Mouse (Mus musculus) urinary bladder, postnatal 14 days (tissue): ENCODE results near the gene Fut2.

Experiments used
- DNase-seq: peaks from one replicate; pipeline ENCODE4 v3.0.0; 2021; ENCODE audit warnings: low spot score

The Fut2 gene

GRCm38 (mm10) chr7:45638623-45639401 lies 27.4 kb downstream of the Fut2 start:
- peak; percentile 93 for DNase-seq

DNA sequence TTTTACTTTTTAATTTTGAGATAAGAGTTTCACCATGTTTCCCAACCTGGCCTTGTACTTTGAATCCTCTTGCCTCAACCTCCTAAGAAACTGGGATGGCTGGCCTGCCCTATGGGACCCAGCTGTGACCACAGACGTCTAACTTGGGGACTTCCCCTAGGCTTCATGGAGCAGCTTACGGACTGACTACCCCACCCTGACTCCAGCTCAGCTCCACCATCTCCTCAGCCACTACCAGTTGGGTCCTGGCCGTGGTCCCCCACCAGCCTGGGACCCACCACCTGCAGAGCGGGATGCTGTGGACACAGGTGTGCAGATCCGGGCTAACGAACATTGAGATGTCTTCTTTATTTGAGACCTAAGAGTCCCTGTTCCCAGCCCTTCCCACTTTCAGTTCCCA lies 28.5 kb downstream of the Fut2 start:
- no peak for DNase-seq

DNA sequence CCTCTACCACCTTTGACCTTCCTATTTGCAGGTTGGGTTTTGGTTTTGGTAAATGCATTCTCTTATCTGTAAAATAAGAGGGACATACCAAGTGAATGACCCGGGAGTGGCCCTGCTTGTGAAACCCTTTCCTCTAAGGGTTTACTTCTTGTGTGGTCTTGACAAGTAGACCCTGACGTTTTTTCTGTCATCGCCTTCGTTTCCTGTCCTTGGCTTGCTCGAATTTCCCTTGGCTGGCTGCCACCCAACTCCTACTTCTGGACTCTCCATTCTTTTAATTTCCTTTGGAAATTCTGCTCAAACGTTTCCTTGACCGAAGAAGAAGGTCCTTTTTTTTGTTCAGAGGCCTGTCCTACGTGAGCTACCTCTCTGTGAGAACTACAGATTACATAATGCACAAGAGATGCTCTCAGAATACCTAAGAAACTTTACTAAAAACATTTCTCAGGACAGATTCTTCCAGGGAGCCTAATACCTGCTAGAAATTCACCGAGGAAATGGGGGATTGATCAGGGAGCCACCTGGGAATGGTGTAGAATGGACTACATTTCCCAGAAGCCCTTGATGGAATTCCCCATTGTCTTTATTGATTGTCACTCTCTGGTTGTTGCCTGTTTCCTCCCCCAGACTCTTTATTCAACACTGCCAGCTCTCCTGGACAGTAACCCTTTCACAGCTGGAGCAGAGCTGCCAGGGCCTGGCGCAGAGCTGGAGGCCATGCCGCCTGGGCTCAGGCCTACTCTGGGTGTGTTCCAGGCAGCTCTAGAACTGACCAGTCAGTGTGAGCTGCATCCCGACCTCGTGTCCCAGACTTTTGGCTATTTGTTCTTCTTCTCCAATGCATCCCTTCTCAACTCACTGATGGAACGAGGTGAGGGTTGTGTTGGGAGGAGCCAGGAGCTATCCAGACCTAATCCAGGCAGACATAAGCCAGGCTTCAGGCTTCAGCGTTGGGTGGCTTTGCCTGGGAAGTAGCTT lies 30.2 kb downstream of the Fut2 start:
- no peak for DNase-seq

GRCm38 (mm10) chr7:45634946-45635681 lies 31.1 kb downstream of the Fut2 start:
- DNase-seq = no peak

DNA sequence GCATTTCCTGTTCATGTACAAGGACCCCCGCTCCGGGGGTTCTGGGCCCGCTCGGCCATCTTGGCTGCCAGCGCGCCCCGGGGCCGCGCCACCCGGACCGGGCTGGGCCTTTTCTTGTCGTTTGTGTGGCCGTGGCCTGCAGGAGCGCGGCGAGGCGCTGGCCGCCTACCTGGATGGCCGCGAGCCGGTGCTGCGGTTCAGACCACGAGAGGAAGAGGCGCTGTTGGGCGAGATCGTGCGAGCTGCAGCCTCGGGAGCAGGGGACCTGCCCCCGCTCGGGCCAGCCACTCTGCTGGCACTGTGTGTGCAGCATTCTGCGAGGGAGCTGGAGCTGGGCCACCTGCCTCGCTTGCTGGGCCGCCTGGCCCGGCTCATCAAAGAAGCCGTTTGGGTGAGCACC lies 33.7 kb downstream of the Fut2 start:
- DNase-seq = no peak

GRCm38 (mm10) chr7:45630064-45630907 lies 35.9 kb downstream of the Fut2 start:
- no peak for DNase-seq

DNA sequence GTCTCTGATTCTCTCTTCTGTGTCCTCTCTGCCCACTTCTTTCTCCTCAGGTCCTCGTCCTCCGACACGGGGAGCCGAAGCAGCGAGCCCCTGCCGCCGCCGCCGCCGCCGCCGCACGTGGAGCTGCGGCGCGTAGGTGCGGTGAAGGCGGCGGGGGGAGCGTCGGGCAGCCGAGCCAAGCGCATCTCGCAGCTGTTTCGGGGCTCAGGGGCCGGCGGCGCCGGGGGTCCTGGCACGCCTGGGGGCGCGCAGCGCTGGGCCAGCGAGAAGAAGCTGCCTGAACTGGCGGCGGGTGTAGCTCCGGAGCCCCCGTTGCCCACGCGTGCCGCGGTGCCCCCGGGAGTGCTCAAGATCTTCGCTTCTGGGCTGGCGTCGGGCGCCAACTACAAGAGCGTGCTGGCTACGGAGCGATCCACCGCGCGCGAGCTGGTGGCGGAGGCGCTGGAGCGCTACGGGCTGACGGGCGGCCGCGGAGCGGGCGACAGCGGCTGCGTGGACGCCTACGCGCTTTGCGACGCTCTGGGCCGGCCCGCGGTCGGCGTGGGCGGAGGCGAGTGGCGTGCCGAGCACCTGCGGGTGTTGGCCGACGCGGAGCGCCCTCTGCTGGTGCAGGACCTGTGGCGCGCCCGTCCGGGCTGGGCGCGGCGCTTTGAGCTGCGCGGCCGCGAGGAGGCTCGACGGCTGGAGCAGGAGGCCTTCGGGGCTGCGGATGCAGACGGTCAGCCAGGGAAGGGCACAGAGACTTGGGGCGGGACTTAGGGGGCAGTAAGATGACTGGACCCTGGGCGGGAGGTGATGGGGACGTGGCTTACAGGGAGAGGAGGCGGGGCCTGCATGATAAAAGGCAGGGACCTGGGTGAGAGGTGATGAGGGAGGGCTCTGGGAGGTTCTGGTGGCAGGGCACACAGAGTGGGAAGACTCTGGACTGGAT lies 37.6 kb downstream of the Fut2 start:
- DNase-seq = peak; percentile 94

- DNase-seq = no peak
These were observed 38.9 kb downstream of the Fut2 start, which contains the start of gene Rasip1 for GRCm38 (mm10) chr7:45627261-45627660. Gene Rasip1 (plus strand): TSS chr7:45627488.

DNA sequence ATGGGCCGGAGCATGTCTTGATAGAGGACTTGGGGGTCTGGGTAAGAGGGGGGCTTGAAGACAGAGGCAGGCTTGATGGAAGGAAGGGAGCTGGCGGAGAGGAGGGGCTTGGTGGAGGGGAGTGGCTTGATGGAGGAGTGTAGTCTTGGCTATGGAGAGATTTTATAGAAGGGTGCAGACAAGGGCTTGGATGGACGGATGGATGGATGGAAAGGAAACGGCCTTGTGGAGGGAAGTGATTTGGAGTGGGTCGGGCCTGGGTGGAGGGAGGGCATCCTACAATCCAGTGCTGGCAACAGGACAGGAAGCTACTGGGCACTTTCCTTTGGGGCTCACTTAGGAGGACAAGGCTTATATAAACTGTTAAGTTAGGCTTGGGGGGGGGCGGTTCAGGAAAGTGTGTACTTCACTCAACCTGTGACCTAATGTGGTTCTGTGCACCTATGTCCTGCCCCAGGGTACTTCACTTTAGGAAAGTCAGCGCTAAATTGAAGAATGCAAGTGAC lies 39.6 kb downstream of the Fut2 start:
- DNase-seq = no peak

DNA sequence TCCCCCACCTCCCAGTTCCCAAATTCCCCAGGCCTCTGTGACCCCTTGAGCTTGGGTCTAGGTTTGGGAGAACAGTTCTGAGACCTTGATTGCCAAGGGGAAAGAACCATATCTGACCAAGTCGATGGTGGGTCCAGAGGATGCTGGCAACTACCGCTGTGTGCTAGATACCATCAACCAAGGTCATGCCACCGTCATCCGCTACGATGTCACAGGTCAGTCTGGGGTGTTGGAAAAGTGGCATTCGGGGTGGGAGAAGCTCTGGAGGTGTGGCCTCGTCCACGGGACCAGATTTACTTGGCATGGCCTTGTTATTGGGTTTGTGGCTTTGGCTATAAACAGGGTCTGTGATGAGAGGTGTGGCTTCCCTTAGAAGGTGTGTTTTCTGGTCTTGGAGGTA lies 40.7 kb downstream of the Fut2 start:
- no peak for DNase-seq

- DNase-seq = no peak
These were observed 41.5 kb downstream of the Fut2 start for GRCm38 (mm10) chr7:45624718-45625117.

DNA sequence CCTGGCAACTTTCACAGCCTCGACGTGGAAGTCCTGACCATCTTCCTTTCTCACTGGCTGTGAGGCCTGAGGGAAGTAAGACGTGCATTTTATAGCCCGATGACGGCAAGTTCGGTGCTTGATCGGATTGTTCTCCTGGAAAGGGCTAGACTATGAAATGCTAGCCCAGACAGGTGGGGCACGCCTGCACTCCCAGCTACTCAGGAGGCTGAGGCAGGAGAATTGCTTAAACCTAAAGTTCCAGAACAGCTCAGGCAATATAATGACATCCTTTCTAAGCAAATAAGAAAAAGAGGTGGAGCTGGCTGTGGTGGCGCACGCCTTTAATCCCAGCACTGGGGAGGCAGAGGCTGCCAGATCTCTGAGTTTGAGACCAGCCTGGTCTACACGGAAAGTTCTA lies 42.7 kb downstream of the Fut2 start:
- DNase-seq = no peak

DNA sequence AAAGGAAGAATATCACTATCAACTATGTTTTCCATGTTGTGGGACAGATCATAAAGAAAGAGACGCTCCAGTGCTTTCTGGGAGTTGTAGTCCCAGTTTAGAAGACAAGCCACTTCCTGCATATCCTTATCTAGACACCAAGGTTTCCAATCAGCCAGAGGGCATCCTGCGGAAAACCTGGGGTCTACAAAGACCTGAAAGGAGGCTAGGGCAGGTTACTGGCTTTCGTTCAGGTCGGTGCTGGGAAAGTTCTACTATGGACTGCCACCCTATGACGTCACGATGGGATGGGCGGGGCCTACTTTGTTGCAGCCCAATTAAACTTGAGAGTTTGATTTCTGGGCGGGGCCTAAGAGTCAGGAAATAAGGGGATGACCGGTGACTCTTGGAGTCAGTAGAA lies 44.8 kb downstream of the Fut2 start, which contains the start of gene Izumo1:
TSS of gene Izumo1 (plus strand) at position 369 of the 400 bp plus-strand sequence.
- no peak for DNase-seq

DNA sequence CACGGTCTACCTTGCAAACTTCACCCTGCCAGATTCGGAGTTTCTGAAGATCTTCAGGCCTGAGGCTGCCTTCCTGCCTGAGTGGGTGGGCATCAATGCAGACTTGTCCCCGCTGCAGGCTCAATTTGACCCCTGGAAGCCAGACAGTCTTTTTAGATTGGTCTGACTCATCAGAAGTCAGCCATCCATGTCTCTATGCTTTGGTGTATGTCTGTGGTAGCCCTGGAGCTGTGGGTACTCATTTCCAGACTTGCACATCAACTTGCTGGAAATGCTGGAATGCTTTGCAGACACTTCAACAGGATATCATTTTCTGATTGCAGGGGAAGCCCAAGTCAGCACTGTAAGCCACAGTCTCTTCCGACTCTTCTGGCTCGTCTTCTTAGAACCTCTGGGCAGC lies 46.6 kb downstream of the Fut2 start:
- no peak for DNase-seq

DNA sequence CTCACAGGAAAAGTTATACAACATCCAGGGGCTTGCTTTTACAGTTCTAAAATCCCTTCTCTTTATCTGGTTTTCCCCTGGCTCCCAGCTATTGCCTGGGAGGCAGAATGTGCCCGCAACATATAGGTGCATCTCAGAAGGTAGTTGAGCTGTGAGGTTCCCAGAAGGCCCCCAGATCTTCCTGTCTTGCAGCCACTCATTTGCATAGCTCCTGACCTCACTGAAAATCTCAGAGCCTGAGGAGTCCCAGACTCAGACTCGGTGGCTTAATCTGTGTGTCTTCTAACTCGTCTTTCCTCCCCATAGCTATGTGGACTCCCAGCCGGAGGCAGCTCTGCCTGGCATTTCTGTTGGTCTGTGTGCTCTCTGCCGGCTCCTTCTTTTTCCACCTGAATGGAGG lies 47.9 kb downstream of the Fut2 start:
- DNase-seq = no peak

DNA sequence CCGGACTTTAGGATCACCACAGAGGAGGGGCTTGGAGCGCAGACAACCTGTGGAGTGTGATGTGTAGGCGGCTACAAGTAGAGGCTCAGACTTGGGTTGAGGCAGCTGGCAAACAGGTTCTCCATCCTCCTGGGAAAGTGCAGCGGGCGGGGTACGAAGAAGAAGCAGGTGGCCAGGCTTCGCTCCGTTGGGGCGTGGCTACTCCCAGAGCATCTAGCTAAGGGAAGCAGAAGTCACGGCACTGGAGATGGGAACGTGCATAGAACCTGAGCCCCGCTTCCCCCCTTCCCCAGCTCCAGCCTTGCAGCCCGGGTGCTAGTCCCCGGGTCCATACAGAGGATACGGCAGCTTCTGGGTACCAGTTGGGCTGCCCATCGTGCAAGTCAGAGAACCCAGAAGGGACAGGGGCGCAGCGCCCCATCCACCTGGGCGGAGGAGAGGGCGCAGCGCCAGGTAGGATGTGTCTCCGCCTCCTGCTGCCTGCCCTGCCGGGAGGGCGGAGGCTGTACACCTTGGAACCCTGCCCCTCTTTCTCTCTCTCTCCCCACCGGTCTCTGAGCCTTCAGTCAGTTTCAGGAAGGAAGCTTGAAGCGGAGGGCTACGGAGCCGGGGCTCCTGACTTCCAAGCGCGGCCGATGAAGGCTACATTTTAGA lies 49.0 kb downstream of the Fut2 start, which contains the start of gene Fut1:
TSS of gene Fut1 (plus strand) at position 248 of the 654 bp plus-strand sequence.
- DNase-seq = peak; percentile 43

GRCm38 (mm10) chr7:45616277-45616676 lies 49.9 kb downstream of the Fut2 start:
- DNase-seq = no peak

- no peak for DNase-seq
These were observed 56.7 kb downstream of the Fut2 start for GRCm38 (mm10) chr7:45609511-45609910.

GRCm38 (mm10) chr7:45605704-45606289 lies 60.4 kb downstream of the Fut2 start:
- DNase-seq = no peak
